Mouse (Mus musculus): ENCODE results near the gene Gm10644. TPM values are rescaled to one million over a fixed set of nuclear protein-coding genes. Genes with fewer than 3 reads are reported as not detected.

Gene Gm10644
- polyA plus RNA-seq, 1 experiment from 2014 or later: 0.35 TPM

DNA sequence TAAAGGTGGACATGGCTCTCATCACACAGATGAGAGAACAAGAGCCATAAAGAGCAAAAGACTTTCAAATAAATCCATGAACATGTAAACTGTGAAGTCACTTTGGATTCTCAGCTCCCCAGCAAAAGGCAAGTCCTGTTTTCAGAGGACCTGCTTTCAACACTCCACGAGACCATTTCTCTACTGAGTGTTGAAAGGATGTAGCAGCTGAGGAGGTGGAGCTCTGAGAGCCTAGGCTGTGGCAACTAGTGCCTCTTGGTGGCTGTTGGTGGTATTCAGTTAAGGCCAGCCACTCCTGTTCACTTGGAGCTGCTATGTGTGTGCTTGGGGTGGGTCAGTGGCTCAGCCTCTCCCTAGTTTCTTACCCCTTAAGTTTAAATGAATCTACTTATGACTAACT, 1.8 kb upstream of the Gm10644 start:
- H3K9ac ChIP-seq: no peak overlapping the region
- H3K4me2 ChIP-seq: peak overlapping the region; percentile 90
- ATAC-seq (ENCODE audit: insufficient number of reproducible peaks, low FRiP score, low TSS enrichment, low read depth): no peak
- WGBS: 23% methylated on average over 1 of the region's 1 CpGs
- peak overlapping the region; percentile 65; the same call in 1 of the 2 replicates for H3K4me3 ChIP-seq
- no peaks in the 10 kb centered on the region for H3K27me3 ChIP-seq
- H3K9me3 ChIP-seq: no peaks in the 10 kb centered on the region
- H3K4me1 ChIP-seq: peaks cover 19% of the 10 kb centered on the region
- H3K27ac ChIP-seq: no peak overlapping the region
- no peaks in the 10 kb centered on the region for H3K36me3 ChIP-seq

DNA sequence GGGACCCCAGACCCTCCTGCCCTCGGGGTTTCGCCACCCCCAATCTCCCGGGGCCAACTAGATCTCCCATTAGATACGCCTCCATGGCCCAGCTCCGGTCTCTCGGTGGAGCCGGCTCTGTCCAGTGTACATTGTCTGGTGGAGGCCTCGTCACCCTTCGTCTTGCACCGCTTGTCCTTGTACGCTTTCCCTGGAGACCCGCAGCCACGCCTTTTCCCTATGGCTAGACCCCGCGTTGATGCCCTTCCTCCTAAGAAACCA, 883 bp upstream of the Gm10644 start:
- Histone ChIP-seq H3K9me3 (no peaks in the 10 kb centered on the region), H3K9ac (peak overlapping the region; percentile 29), H3K27ac (peak overlapping the region; percentile 24; the same call in 1 of the 2 replicates), H3K4me2 (peak overlapping the region; percentile 90), H3K4me1 (peaks cover 19% of the 10 kb centered on the region), H3K36me3 (no peaks in the 10 kb centered on the region), H3K4me3 (peak overlapping the region; percentile 65), H3K27me3 (no peaks in the 10 kb centered on the region)
- no peak for ATAC-seq (ENCODE audit: insufficient number of reproducible peaks, low FRiP score, low TSS enrichment, low read depth)
- WGBS: 2% methylated on average over 15 of the region's 15 CpGs

GRCm38 (mm10) chr8:83954749-83955105, 278 bp downstream of the Gm10644 start:
- H3K4me2 ChIP-seq: peak overlapping the region; percentile 90
- no peaks in the 10 kb centered on the region for H3K27me3 ChIP-seq
- no peak overlapping the region for H3K27ac ChIP-seq
- H3K9ac ChIP-seq: peak overlapping the region; percentile 37; the same call in 1 of the 2 replicates
- no peak for ATAC-seq (ENCODE audit: insufficient number of reproducible peaks, low FRiP score, low TSS enrichment, low read depth)
- H3K4me1 ChIP-seq: peaks cover 19% of the 10 kb centered on the region
- H3K36me3 ChIP-seq: no peaks in the 10 kb centered on the region
- H3K4me3 ChIP-seq: peak overlapping the region; percentile 65
- WGBS: under 1% methylated on average over 14 of the region's 14 CpGs
- H3K9me3 ChIP-seq: no peaks in the 10 kb centered on the region

GRCm38 (mm10) chr8:83945540-83945939, 9.5 kb downstream of the Gm10644 start:
- H3K4me3 ChIP-seq: no peak overlapping the region
- H3K27ac ChIP-seq: no peak overlapping the region
- H3K4me2 ChIP-seq: no peak overlapping the region
- no peaks in the 10 kb centered on the region for H3K4me1 ChIP-seq
- no peak for ATAC-seq (ENCODE audit: insufficient number of reproducible peaks, low FRiP score, low TSS enrichment, low read depth)
- 68% methylated on average over 3 of the region's 3 CpGs for WGBS
- H3K36me3 ChIP-seq: no peaks in the 10 kb centered on the region
- H3K9ac ChIP-seq: no peak overlapping the region
- no peaks in the 10 kb centered on the region for H3K27me3 ChIP-seq
- H3K9me3 ChIP-seq: no peaks in the 10 kb centered on the region

DNA sequence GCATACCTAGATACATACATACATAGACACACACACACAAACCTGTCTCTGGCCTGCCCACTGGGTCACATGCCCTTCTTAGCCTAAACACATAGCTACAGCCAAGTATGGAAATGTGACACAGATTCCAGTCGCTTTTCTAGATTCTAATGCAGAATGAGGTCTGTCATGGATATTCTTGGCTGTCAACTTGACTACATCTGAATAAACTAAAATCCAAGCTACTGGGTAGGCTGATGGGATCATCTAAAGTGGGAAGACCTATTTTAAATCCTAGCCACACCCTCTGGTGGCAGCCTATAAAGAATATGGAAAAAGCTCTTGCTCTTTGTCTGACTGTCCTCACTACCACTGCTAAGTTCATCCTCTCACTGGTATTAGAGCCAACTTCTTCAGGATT, 12.6 kb downstream of the Gm10644 start:
- 96% methylated on average over 1 of the region's 1 CpGs for WGBS
- no peak overlapping the region for H3K4me2 ChIP-seq
- no peak overlapping the region for H3K27ac ChIP-seq
- H3K9me3 ChIP-seq: no peaks in the 10 kb centered on the region
- no peaks in the 10 kb centered on the region for H3K27me3 ChIP-seq
- no peaks in the 10 kb centered on the region for H3K4me1 ChIP-seq
- no peak overlapping the region for H3K4me3 ChIP-seq
- no peak overlapping the region for H3K9ac ChIP-seq
- H3K36me3 ChIP-seq: peaks cover 25% of the 10 kb centered on the region
- ATAC-seq (ENCODE audit: insufficient number of reproducible peaks, low FRiP score, low TSS enrichment, low read depth): no peak

DNA sequence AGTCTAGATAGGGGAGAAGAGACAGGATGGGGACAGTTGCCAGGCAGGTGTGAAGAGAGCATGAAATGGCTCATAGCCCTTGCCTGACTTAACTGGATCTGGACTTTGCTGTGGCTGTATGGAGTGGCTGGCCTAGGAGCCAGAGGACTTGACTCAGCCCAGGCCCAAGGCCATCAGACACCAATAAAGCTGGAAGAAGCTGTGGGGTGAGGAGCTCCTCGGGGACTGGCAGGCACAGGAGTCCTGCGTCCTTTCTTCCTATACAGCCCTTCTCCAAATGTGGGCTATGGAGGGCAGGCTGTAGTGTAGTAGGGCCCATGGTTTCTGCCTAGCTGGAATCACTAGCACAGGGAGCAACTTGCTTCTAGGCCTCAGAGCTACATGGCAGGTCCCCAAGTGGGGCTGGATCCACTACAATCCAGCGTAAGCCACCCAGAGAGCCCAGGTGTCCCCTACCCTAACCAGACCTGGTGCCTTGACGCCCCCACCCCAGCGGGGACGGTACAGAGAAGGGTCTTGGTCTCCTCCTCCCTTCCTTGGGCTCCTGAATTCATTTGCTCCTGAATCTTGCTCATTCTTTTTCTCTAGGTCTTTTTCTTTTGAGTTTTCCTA, 13.8 kb downstream of the Gm10644 start:
- H3K9ac ChIP-seq: no peak overlapping the region
- H3K9me3 ChIP-seq: no peaks in the 10 kb centered on the region
- no peaks in the 10 kb centered on the region for H3K27me3 ChIP-seq
- H3K4me1 ChIP-seq: no peaks in the 10 kb centered on the region
- 73% methylated on average over 6 of the region's 6 CpGs for WGBS
- H3K4me3 ChIP-seq: no peak overlapping the region
- H3K36me3 ChIP-seq: peaks cover 38% of the 10 kb centered on the region
- no peak overlapping the region for H3K4me2 ChIP-seq
- H3K27ac ChIP-seq: no peak overlapping the region
- no peak for ATAC-seq (ENCODE audit: insufficient number of reproducible peaks, low FRiP score, low TSS enrichment, low read depth)

- ATAC-seq (ENCODE audit: insufficient number of reproducible peaks, low FRiP score, low TSS enrichment, low read depth): no peak
- H3K4me3 ChIP-seq: no peak overlapping the region
Observed at GRCm38 (mm10) chr8:83938330-83938729, 16.7 kb downstream of the Gm10644 start.

DNA sequence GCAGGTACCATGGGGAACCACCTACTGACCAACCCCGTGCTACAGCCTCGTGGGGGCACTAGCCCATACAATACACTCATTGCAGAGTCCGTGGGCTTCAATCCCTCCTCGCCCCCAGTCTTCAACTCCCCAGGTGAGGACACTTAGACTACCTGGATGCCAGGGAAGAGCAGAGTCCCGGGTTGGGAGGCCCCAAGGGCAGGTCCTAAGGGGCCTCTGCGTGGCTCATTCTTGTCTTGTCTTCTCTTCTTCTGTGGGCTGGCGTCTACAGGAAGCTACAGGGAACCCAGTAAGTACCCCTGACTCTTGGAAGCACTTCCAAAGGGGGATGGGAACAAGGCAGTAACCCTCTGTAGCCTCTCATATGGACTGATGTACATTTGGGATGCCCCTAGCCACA, 17.4 kb downstream of the Gm10644 start:
- Histone ChIP-seq H3K9me3 (no peaks in the 10 kb centered on the region), H3K4me2 (no peak overlapping the region), H3K4me3 (no peak overlapping the region), H3K27me3 (no peaks in the 10 kb centered on the region), H3K4me1 (no peaks in the 10 kb centered on the region), H3K9ac (no peak overlapping the region), H3K36me3 (peaks cover 72% of the 10 kb centered on the region), H3K27ac (no peak overlapping the region)
- 93% methylated on average over 7 of the region's 7 CpGs for WGBS
- ATAC-seq (ENCODE audit: insufficient number of reproducible peaks, low FRiP score, low TSS enrichment, low read depth): no peak

More at GRCm38 (mm10) chr8:83938330-83938729, 16.7 kb downstream of the Gm10644 start:
- no peak overlapping the region for H3K9ac ChIP-seq
- H3K4me1 ChIP-seq: no peaks in the 10 kb centered on the region
- H3K4me2 ChIP-seq: no peak overlapping the region
- peaks cover 65% of the 10 kb centered on the region for H3K36me3 ChIP-seq
- no peak overlapping the region for H3K27ac ChIP-seq
- WGBS: 97% methylated on average over 15 of the region's 15 CpGs
- no peaks in the 10 kb centered on the region for H3K27me3 ChIP-seq
- no peaks in the 10 kb centered on the region for H3K9me3 ChIP-seq

GRCm38 (mm10) chr8:83935435-83935834, 19.6 kb downstream of the Gm10644 start:
- no peaks in the 10 kb centered on the region for H3K27me3 ChIP-seq
- H3K27ac ChIP-seq: no peak overlapping the region
- no peaks in the 10 kb centered on the region for H3K4me1 ChIP-seq
- no peak overlapping the region for H3K4me2 ChIP-seq
- no peaks in the 10 kb centered on the region for H3K9me3 ChIP-seq
- H3K9ac ChIP-seq: no peak overlapping the region
- 92% methylated on average over 8 of the region's 8 CpGs for WGBS
- ATAC-seq (ENCODE audit: insufficient number of reproducible peaks, low FRiP score, low TSS enrichment, low read depth): no peak
- H3K4me3 ChIP-seq: no peak overlapping the region
- H3K36me3 ChIP-seq: peaks cover 94% of the 10 kb centered on the region

DNA sequence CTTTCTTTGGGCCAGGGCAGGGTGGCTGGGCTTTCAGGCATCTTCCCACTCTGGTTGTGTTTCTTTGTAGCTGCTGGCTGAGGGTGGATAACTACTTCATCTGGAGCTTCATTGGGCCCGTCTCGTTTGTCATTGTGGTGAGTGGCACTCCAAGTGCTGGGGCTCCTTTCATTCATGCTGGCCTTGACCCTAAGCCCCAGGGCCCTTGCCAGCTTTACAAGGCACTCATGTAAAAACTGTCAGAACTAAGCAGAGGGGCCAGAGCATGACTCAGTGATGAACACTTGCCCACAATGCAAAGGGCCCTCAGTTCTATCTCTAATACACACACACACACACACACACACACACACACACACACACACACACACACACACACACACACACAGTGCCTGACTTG, 20.0 kb downstream of the Gm10644 start:
- H3K4me2 ChIP-seq: no peak overlapping the region
- no peak overlapping the region for H3K27ac ChIP-seq
- 90% methylated on average over 2 of the region's 2 CpGs for WGBS
- no peaks in the 10 kb centered on the region for H3K27me3 ChIP-seq
- no peak overlapping the region for H3K9ac ChIP-seq
- peaks cover 96% of the 10 kb centered on the region for H3K36me3 ChIP-seq
- no peaks in the 10 kb centered on the region for H3K4me1 ChIP-seq
- no peak for ATAC-seq (ENCODE audit: insufficient number of reproducible peaks, low FRiP score, low TSS enrichment, low read depth)
- H3K9me3 ChIP-seq: no peaks in the 10 kb centered on the region
- no peak overlapping the region for H3K4me3 ChIP-seq

DNA sequence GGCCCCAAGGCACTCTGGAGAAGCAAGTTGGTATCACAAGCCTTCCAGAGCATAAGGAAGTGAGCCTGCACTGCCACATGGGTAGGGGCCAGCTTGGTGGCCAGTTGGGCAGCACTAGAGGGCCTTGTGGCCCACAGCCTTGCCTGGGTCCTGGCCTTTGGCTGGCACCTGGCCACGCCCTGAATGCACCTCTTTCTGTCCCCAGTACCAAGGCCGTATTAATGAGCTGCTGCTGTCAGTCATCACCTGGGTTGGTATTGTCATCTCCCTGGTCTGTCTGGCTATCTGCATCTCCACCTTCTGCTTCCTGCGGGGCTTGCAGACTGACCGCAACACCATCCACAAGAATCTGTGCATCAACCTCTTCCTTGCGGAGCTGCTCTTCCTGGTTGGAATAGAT, 20.8 kb downstream of the Gm10644 start:
- H3K36me3 ChIP-seq: peaks cover 98% of the 10 kb centered on the region
- no peak overlapping the region for H3K27ac ChIP-seq
- H3K27me3 ChIP-seq: no peaks in the 10 kb centered on the region
- H3K9me3 ChIP-seq: no peaks in the 10 kb centered on the region
- no peak overlapping the region for H3K4me2 ChIP-seq
- no peak for ATAC-seq (ENCODE audit: insufficient number of reproducible peaks, low FRiP score, low TSS enrichment, low read depth)
- no peak overlapping the region for H3K9ac ChIP-seq
- no peaks in the 10 kb centered on the region for H3K4me1 ChIP-seq
- H3K4me3 ChIP-seq: no peak overlapping the region
- 85% methylated on average over 5 of the region's 5 CpGs for WGBS

GRCm38 (mm10) chr8:83926266-83926665, 28.7 kb downstream of the Gm10644 start:
- 78% methylated on average over 7 of the region's 7 CpGs for WGBS
- H3K9me3 ChIP-seq: no peaks in the 10 kb centered on the region

GRCm38 (mm10) chr8:83924585-83924984, 30.4 kb downstream of the Gm10644 start:
- Histone ChIP-seq H3K27me3 (no peaks in the 10 kb centered on the region), H3K36me3 (peaks cover 90% of the 10 kb centered on the region), H3K4me3 (no peak overlapping the region), H3K4me2 (no peak overlapping the region), H3K9me3 (no peaks in the 10 kb centered on the region), H3K27ac (no peak overlapping the region), H3K9ac (no peak overlapping the region), H3K4me1 (no peaks in the 10 kb centered on the region)
- no peak for ATAC-seq (ENCODE audit: insufficient number of reproducible peaks, low FRiP score, low TSS enrichment, low read depth)
- WGBS: 87% methylated on average over 5 of the region's 5 CpGs

More at GRCm38 (mm10) chr8:83926266-83926665, 28.7 kb downstream of the Gm10644 start:
- Histone ChIP-seq H3K27me3 (no peaks in the 10 kb centered on the region), H3K4me3 (no peak overlapping the region), H3K4me2 (no peak overlapping the region), H3K36me3 (peaks cover 92% of the 10 kb centered on the region), H3K27ac (no peak overlapping the region), H3K9ac (no peak overlapping the region), H3K4me1 (no peaks in the 10 kb centered on the region)
- ATAC-seq (ENCODE audit: insufficient number of reproducible peaks, low FRiP score, low TSS enrichment, low read depth): no peak
